ENCODE assay signal across 7 mouse cellular contexts in genomic region chr4:132958741-132959678, GRCm38 (mm10). TPM values are rescaled to one million over a fixed set of nuclear protein-coding genes. Genes with fewer than 3 reads are reported as not detected.
DNase-seq lines count a peak whose midpoint lies in the region; ATAC-seq lines count a peak whose summit lies in the region.

No protein-coding gene starts in this region.

- no peaks in the 10 kb centered on the region for H3K9me3 ChIP-seq in heart, embryonic 14.5 days (ENCODE audit: control insufficient read depth, low read length)
- no peaks in the 10 kb centered on the region for H3K9me3 ChIP-seq in limb, embryonic 12.5 days
- no peaks in the 10 kb centered on the region for H3K9me3 ChIP-seq in midbrain, embryonic 15.5 days

- peaks cover 40 to 60% of the 10 kb centered on the region in 2 experiments for H3K4me1 ChIP-seq in heart, embryonic 14.5 days (ENCODE audit: control insufficient read depth in 2 of 2, insufficient read depth in 2 of 2, low read length in 2 of 2)
- H3K4me1 ChIP-seq in limb, embryonic 12.5 days (replicated peaks), result peaks cover 63% of the 10 kb centered on the region
- H3K4me1 ChIP-seq in midbrain, embryonic 15.5 days, result peaks cover 19% of the 10 kb centered on the region

- WGBS in heart, embryonic 14.5 days, result 7% methylated on average over 10 of the region's 10 CpGs
- WGBS in limb, embryonic 12.5 days, result 3% methylated on average over 10 of the region's 10 CpGs
- 12% methylated on average over 10 of the region's 10 CpGs for WGBS in midbrain, embryonic 15.5 days

- H3K27me3 ChIP-seq in heart, embryonic 14.5 days (ENCODE audit: control insufficient read depth, insufficient read depth, low read length), result no peaks in the 10 kb centered on the region
- H3K27me3 ChIP-seq in limb, embryonic 12.5 days, result no peaks in the 10 kb centered on the region
- no peaks in the 10 kb centered on the region for H3K27me3 ChIP-seq in midbrain, embryonic 15.5 days (replicated peaks)

- peak overlapping the region; percentile 36 for H3K4me2 ChIP-seq in heart, embryonic 14.5 days (ENCODE audit: low read length)
- H3K4me2 ChIP-seq in limb, embryonic 12.5 days, result peak overlapping the region; percentile 33
- H3K4me2 ChIP-seq in midbrain, embryonic 15.5 days, result no peak overlapping the region

- peak overlapping the region; percentile 54 for H3K9ac ChIP-seq in heart, embryonic 14.5 days (ENCODE audit: low read length)
- no peak overlapping the region; the same call in 1 of the 2 replicates for H3K9ac ChIP-seq in limb, embryonic 12.5 days (replicated peaks)
- H3K9ac ChIP-seq in midbrain, embryonic 15.5 days, result no peak overlapping the region

- no peaks in the 10 kb centered on the region for H3K36me3 ChIP-seq in heart, embryonic 14.5 days (ENCODE audit: control insufficient read depth, insufficient read depth, low read length)
- no peaks in the 10 kb centered on the region for H3K36me3 ChIP-seq in limb, embryonic 12.5 days
- H3K36me3 ChIP-seq in midbrain, embryonic 15.5 days (replicated peaks), result no peaks in the 10 kb centered on the region

- DNase-seq in Muller cell, postnatal 12 days (ENCODE audit: inconsistent ontology term), result peak; percentile 68
- DNase-seq in embryo, embryonic 10.5 days (ENCODE audit: low spot score), result peak; percentile 78
- DNase-seq in urinary bladder, adult 2 months (ENCODE audit: low spot score), result no peak
- DNase-seq in cerebellum, adult 11 months, result no peak

- no peak overlapping the region for H3K4me3 ChIP-seq in heart, embryonic 14.5 days (ENCODE audit: control insufficient read depth in 1 of 2, insufficient read depth in 1 of 2, low read depth in 1 of 2, low read length in 2 of 2)
- H3K4me3 ChIP-seq in limb, embryonic 12.5 days (replicated peaks), result no peak overlapping the region
- no peak overlapping the region for H3K4me3 ChIP-seq in midbrain, embryonic 15.5 days

- H3K27ac ChIP-seq in heart, embryonic 14.5 days (replicated peaks in 1 of 2; ENCODE audit: control insufficient read depth in 1 of 2, insufficient read depth in 1 of 2, low read depth in 2 of 2, low read length in 2 of 2), result peak overlapping the region; percentile 92 to 93
- H3K27ac ChIP-seq in limb, embryonic 12.5 days, result peak overlapping the region; percentile 94
- peak overlapping the region; percentile 73 for H3K27ac ChIP-seq in midbrain, embryonic 15.5 days

- peak; percentile 68 for ATAC-seq in heart, embryonic 14.5 days (ENCODE audit: insufficient number of reproducible peaks, insufficient read depth, low FRiP score, low read depth)
- ATAC-seq in limb, embryonic 12.5 days (ENCODE audit: insufficient number of reproducible peaks, insufficient read depth, low FRiP score, low TSS enrichment, low read depth), result peak; percentile 81
- ATAC-seq in midbrain, embryonic 15.5 days (replicated peaks), result peak; percentile 65

RNA-seq across cellular contexts. Expression of gene Fgr, which starts 14.9 kb away (rescaled TPM):
- 0.18 and 0.74 TPM in 2 replicates for polyA plus RNA-seq in heart, embryonic 14.5 days (2014; fragmentation: Nextera tagmentation; extraction: Ambion mirVana)
- 0.26 and 0.36 TPM in 2 replicates for polyA plus RNA-seq in limb, embryonic 12.5 days (2016; fragmentation: Nextera tagmentation; extraction: Ambion mirVana)
- polyA plus RNA-seq in midbrain, embryonic 15.5 days (2015; fragmentation: Nextera tagmentation; extraction: Ambion mirVana), result 0.06 and 0.27 TPM in 2 replicates
- polyA plus RNA-seq in urinary bladder, adult 2 months (2012; rRNA removed), result 1.3 and 1.8 TPM in 2 replicates

RNA-seq across cellular contexts. Expression of gene Fam76a, which starts 36.7 kb away (rescaled TPM):
- 40.9 and 44.9 TPM in 2 replicates for polyA plus RNA-seq in heart, embryonic 14.5 days (2014; fragmentation: Nextera tagmentation; extraction: Ambion mirVana)
- polyA plus RNA-seq in limb, embryonic 12.5 days (2016; fragmentation: Nextera tagmentation; extraction: Ambion mirVana), result 25.8 and 31.7 TPM in 2 replicates
- 44.6 and 45.6 TPM in 2 replicates for polyA plus RNA-seq in midbrain, embryonic 15.5 days (2015; fragmentation: Nextera tagmentation; extraction: Ambion mirVana)
- 44.0 and 44.7 TPM in 2 replicates for polyA plus RNA-seq in urinary bladder, adult 2 months (2012; rRNA removed)

RNA-seq across cellular contexts. Expression of gene Ahdc1, which starts 52.0 kb away (rescaled TPM):
- 7.1 and 9.0 TPM in 2 replicates for polyA plus RNA-seq in heart, embryonic 14.5 days (2014; fragmentation: Nextera tagmentation; extraction: Ambion mirVana)
- 13.2 and 14.5 TPM in 2 replicates for polyA plus RNA-seq in limb, embryonic 12.5 days (2016; fragmentation: Nextera tagmentation; extraction: Ambion mirVana)
- polyA plus RNA-seq in midbrain, embryonic 15.5 days (2015; fragmentation: Nextera tagmentation; extraction: Ambion mirVana), result 13.5 and 14.4 TPM in 2 replicates
- polyA plus RNA-seq in urinary bladder, adult 2 months (2012; rRNA removed), result 5.3 and 13.3 TPM in 2 replicates

Comparison
In these comparisons a context has a peak if more than half of its experiments do, and no peak if none do; other contexts are left out.
1. DNase-seq: peak in Muller cell, postnatal 12 days (single experiment) and embryo, embryonic 10.5 days (single experiment); none in urinary bladder, adult 2 months (single experiment) and cerebellum, adult 11 months (single experiment).
2. Peak in every context shown above with its lines, with median percentiles within 50 percentile points of each other: ATAC-seq and H3K27ac ChIP-seq.